Mouse (Mus musculus) 3134 (cell line): ENCODE data around the gene Ms4a4c.
"Not testable (repeated sequence)": the region's sequence is repeated elsewhere in the genome, so short reads cannot be mapped to it uniquely, and the experiment has no call there.

Experiments
- DNase-seq: peaks from one replicate; pipeline ENCODE4 v3.0.0-alpha.2; 2011; ENCODE audit warnings: low spot score; ENCODE audit not compliant: insufficient read length; ENCODE audit errors: extremely low read depth

Ms4a4c gene

GRCm38 (mm10) chr19:11447238-11447637, 42.7 kb downstream of the Ms4a4c start:
- DNase-seq, result no peak

GRCm38 (mm10) chr19:11459041-11459440, 54.5 kb downstream of the Ms4a4c start:
- not testable (repeated sequence) for DNase-seq

DNA sequence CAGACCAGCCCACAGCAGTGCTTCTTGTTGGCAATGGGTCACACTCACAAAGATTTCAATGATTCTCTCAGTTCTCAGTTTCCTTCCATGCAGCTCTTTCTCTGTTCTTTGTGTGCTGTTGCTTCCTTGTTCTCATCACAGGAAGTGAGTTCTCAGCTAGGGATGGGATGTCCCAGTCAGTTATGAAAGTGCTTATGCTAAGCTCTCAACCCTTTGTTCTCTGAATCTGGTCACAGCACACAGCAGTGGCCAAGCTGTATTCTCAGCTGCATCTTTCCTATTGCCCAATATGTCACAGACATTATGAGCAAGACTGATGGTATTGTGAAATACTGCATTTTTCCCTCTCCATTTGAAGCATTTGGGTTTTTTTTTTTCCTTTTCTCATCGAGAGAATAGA, 60.2 kb downstream of the Ms4a4c start:
- not testable (repeated sequence) for DNase-seq

DNA sequence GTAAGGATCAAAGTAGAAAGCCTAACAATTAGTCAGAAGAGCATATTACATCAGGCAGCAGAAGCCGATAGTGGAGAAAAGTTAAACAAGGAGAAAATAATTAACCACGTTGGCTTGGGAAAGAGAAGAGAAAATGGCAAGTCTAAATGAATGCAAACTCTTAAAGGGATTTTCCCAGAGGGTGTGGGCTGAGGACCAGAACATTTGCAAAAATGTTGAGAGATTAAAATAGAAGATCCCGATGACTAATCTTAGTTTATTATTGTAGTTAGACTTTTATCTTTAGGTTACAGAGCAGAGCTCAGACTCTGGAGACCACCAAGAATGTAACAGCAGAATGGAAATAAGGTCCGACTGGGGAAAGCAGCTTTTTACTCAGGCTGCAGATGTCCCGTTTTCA, 61.9 kb downstream of the Ms4a4c start:
- no peak for DNase-seq

- not testable (repeated sequence) for DNase-seq
Observed at GRCm38 (mm10) chr19:11468361-11468760, 63.8 kb downstream of the Ms4a4c start.

- not testable (repeated sequence) for DNase-seq
Observed at GRCm38 (mm10) chr19:11469215-11469614, 64.6 kb downstream of the Ms4a4c start, which contains the start of gene Ms4a6c. Ms4a6c (plus strand) TSS chr19:11469366.
